Mouse (Mus musculus): ENCODE measurements around the gene Vmn2r46. TPM values are rescaled to one million over a fixed set of nuclear protein-coding genes. Genes with fewer than 3 reads are reported as not detected.
"Not testable (repeated sequence)": the region's sequence is repeated elsewhere in the genome, so short reads cannot be mapped to it uniquely, and the experiment has no call there.

Vmn2r46 gene
- not detected in 2 replicates for polyA plus RNA-seq (2015; fragmentation: Nextera tagmentation; extraction: Ambion mirVana)

DNA sequence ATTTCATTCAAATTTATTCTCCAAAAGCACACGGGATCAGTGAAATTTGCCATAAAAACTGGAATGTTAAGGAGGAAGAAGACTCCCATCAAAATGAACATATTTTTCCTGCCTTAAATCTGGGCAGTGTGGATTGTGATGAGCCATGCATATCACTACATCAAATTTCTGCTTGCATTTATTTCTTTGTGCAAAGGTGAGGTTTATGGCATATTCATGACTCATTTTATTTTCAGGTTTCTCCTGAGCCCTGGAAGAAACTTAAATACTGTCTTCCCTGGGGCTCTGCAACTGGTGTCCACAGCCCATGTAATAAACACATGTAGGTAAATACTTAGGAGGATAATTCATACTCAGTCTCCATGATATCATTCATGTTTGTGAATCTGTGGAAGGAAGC lies at the start of gene Vmn2r46:
TSS of gene Vmn2r46 (minus strand) at position 101 of the 400 bp plus-strand sequence.
- not testable (repeated sequence) for H3K4me1 ChIP-seq (replicated peaks)

More for the DNA sequence above, at the start of gene Vmn2r46:
- H3K9me3 ChIP-seq (replicated peaks); ATAC-seq (ENCODE audit: insufficient read depth); H3K36me3 ChIP-seq (replicated peaks); H3K4me3 ChIP-seq (replicated peaks); H3K9ac ChIP-seq; H3K27ac ChIP-seq (replicated peaks); H3K27me3 ChIP-seq; H3K4me2 ChIP-seq: not testable (repeated sequence)
- WGBS (ENCODE audit: insufficient replicate concordance) = no CpG with 5 or more reads among the region's 1 CpGs

Other genes starting within 250 kb of the Vmn2r46 start
- not detected in 2 replicates for gene Vmn2r47, start 70.8 kb upstream of the Vmn2r46 start, polyA plus RNA-seq (2015; fragmentation: Nextera tagmentation; extraction: Ambion mirVana)
- not detected in 2 replicates for gene Vmn2r48, start 183.0 kb upstream of the Vmn2r46 start, polyA plus RNA-seq (2015; fragmentation: Nextera tagmentation; extraction: Ambion mirVana)
- not detected in 2 replicates for gene Vmn2r49, start 221.7 kb upstream of the Vmn2r46 start, polyA plus RNA-seq (2015; fragmentation: Nextera tagmentation; extraction: Ambion mirVana)

All from liver, embryonic 15.5 days (tissue).